Mouse (Mus musculus) cerebellum, adult 2 months (tissue): ENCODE measurements around the gene Rasl11b.

Source experiments
- CTCF ChIP-seq: fragments of 200-500 bp; IDR thresholded peaks from 2 replicates; pipeline ENCODE4 v1.5.1; 2011; ENCODE audit warnings: low read depth, mild to moderate bottlenecking, control low read depth, low read length, moderate library complexity, borderline replicate concordance; ENCODE audit not compliant: insufficient read depth
- POLR2A ChIP-seq: fragments of 200-500 bp; IDR thresholded peaks from 2 replicates; pipeline ENCODE4 v1.6.1; 2011; ENCODE audit warnings: low read length, control low read depth, borderline replicate concordance; ENCODE audit not compliant: insufficient read depth

DNA sequence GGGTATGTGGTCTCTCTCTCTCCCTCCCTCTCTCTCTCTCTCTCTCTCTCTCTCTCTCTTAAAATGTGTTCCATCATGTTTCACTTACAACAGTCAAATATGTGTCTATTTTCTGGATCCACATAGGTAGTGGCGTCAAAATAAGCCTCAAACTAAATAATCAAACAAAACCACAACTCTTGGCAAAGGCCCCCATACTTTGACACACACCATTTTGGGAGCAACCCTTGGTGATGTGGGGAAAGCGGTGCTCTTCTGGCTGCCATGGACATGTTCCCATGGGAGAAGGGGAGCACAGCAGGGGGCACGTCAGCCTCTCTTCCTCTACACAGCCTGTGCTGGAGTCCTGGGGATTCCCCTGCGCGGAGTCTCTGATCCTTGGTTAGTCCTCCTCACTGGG is 4.2 kb upstream of the Rasl11b start:
- TF ChIP-seq CTCF (no peak), POLR2A (no peak)
